Mouse (Mus musculus): ENCODE data around the gene Hinfp.
A peak's percentile ranks its signal among the peaks of the same experiment; 100 is the strongest.
"Not testable (repeated sequence)": the region's sequence is repeated elsewhere in the genome, so short reads cannot be mapped to it uniquely, and the experiment has no call there.

Gene Hinfp

DNA sequence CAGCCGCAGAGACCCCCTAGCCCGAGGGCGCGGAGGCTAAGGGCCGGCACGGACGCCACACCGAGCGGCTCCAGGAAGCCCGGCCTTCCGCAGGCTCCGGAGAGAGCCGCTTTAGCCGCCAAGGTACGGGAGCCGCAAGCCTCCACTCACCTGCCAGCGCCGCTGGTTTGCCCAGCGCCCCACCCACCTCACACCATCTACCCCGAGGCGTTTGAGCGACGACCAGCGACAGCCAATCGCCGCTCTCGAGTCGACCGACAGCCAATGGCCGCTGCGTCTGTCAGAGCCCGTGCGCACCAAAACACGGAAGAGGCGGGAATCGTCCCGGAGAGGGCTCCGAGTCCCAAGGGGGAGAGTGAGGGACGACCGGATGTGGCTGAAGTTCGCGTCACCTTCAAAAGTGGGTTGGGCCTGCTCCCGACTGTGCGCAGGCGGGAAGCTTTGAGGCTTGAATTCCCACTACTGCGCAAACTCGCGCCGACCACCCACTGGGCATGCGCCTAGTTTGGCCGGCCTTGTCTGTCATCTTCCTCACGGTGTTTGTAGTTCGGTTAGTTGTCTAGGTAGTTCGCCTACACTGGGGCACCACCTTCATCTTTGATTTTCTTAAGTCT is at the start of gene Hinfp:
Gene Hinfp (minus strand): TSS at position 206 of the 614 bp plus-strand sequence.
- DNase-seq = peak; percentile 99

DNA sequence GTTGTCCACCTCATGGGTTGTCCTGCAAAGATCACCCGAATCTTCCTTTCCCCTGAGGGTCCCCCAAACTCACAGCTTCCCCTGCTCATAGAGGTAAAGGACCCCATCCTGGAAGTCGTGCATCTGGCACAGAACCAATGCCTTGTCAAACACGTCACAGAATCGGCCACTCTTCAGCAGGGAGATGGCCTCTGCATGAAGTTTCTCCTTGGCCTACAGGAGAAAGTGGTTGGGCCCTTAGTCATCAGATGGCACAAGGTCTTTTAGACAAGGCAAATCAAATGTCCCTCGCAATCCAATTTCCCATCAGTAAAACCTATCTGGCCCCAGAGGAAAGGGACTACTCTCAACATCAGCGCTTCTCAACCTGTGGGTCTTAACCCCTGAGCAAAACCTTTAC is 47.7 kb upstream of the Hinfp start:
- no peak for DNase-seq

DNA sequence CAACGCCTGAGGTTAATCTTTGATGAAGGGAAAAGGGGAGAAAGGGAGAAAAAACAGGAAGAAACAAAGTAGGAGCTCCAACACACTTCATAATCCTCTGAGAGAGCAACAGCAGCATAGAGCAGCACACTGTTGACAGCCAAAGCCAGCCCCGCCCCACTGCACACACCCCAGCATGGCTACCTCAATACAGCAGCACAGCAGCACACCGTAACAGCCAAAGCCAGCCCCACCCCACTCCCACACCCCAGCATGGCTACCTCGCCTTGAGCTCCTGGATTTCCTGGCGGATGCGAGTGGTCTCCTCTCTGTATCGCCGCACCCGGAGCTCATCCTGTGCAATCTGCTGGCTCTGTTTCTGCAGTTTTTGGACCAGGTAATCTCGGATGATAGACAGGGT is 46.9 kb upstream of the Hinfp start:
- no peak for DNase-seq

DNA sequence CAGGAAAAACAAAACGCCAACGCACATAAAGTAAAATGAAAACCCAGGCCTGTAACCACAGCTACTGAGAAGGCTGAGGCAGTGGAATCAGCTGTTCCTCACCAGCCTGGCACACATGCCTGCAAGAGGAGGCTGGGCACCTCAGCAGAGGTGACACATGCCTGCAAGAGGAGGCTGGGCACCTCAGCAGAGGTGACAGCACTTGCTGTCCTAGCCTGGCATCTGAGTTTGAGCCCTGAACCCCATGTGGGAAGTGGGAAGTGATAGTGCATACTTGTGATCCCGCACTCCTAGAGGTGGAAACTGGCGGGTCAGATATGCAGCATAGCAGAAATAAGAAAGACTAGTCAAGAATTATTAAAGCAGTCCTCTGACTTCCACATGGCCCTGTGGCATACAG is 45.9 kb upstream of the Hinfp start:
- DNase-seq = no peak

DNA sequence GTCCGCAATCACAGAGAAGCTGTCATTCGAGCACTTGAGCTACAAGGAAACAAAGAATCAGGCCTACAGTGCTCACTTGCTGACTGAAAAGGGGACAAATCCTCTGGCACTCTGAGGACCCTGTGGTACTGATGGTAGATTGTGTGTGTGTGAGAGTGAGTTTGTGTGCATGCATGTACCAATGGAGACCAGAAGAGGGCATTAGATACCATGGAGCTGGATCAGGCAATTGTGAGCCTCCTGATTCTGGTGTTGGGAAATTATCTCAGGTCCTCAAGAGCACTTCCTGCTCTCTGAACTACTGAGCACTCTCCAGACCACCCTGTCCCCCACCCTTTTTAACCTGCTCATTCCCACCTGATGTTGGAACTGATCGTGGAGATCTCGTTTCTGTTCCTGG is 43.1 kb upstream of the Hinfp start:
- no peak for DNase-seq

- no peak for DNase-seq
Measured at GRCm38 (mm10) chr9:44347621-44348020, 42.1 kb upstream of the Hinfp start.

DNA sequence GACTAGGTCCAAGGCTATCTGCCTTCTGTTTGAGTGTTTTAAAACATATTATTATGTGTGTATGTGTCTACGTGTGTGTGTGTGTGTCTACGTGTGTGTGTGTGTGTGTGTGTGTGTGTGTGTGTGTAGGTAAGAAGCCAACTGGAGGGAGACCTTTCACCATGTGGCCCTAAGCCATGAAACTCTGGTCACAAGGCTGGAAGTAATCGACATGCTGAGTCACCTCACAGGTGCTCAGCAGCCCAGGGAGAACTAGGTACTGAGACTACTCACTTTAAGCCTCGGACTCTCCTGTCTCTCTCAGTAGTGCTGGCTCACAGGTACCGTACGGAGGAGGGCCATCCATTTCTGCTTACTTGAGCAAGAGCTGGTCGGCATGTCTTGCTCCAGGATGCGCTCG is 41.7 kb upstream of the Hinfp start:
- no peak for DNase-seq

- no peak for DNase-seq
Measured at GRCm38 (mm10) chr9:44345570-44346433, 40.3 kb upstream of the Hinfp start.

- peak; percentile 94 for DNase-seq
Measured at GRCm38 (mm10) chr9:44343781-44344421, 38.4 kb upstream of the Hinfp start, which contains the start of gene Hmbs. Hmbs (minus strand) TSS chr9:44344228.

GRCm38 (mm10) chr9:44343290-44343689 is 37.8 kb upstream of the Hinfp start:
- DNase-seq = no peak

DNA sequence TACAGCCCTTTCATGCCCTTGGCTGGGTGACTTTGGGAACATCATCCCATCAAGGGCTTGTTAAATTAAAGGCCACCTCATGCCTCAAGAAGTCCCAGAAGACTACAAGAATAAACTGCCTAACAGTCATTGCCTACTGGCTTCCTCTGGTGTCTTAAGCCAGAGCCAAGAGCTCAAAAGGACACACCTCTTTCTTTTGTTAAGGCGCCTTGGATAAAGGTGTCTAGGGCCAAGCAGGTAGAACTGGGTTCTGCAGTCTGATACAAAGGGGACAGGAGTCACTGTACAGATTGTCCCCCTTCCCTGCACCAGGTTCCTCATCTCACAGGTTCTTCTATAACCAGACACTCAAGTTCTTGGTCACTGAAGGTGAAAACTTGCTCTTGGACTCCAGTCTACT is 37.1 kb upstream of the Hinfp start:
- DNase-seq = no peak

DNA sequence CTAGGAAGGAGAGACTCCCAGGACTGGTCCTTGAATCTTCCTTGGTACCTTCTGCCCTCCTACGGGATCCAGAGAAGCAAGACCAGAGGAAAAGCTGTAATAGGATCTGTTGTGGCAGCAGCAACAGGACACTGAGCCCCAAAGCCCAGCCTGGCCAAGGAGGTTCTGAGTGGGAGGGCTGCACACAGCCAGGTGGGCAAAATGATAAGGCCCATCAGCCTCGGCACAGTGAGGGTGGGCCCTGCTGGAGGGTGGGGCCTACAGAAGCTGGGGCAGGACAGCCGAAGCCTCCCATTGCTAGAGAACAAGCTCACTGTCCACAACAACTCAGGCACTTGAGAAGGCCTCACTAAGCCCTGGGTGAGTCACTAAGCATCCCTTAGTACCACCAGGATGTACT is 36.7 kb upstream of the Hinfp start:
- DNase-seq = no peak

GRCm38 (mm10) chr9:44341487-44341886 is 36.0 kb upstream of the Hinfp start:
- no peak for DNase-seq

GRCm38 (mm10) chr9:44338574-44338973 is 33.1 kb upstream of the Hinfp start:
- no peak for DNase-seq

GRCm38 (mm10) chr9:44337436-44338169 is 32.1 kb upstream of the Hinfp start:
- DNase-seq = peak; percentile 32

- no peak for DNase-seq
Measured at GRCm38 (mm10) chr9:44336964-44337363, 31.5 kb upstream of the Hinfp start.

GRCm38 (mm10) chr9:44336513-44336912 is 31.0 kb upstream of the Hinfp start:
- not testable (repeated sequence) for DNase-seq

- DNase-seq = no peak
Measured at GRCm38 (mm10) chr9:44336093-44336406, 30.6 kb upstream of the Hinfp start.

DNA sequence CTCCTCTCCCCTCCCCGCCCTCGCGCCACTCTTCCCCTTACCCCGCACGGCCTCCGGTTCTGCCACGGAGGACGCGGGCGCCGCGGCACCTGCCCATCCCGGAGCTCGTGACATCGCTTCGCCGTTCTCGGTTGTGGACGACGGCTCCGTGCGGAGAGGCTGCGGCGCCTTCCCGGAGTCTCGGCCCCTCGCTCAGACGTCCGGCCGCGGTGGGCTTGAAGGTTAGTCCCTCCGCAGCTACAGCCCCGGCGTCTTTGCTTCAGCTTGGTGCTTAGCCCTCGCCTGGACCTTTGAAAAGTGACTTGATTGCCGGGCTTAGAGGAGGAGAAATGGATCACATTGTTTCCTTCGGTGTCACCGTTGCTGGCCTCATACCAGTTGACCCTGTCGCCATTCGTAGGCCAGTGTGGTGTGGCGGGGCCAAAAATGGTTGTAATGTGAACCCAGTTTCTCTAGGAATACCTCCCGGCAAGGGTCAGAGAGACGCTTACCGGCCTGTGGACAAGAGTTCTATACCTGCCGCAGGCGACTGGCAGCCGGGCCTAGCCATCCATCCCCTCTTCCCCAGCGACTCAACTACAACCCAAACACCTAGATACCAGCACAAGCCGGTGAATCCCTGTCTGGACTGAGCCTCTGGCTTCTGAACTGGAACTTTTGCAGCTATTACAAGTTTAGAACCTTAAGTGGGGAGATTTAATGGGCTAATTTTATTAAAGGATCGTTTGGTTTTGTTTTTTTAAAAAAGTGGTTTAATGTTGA is 30.0 kb upstream of the Hinfp start:
- peak; percentile 62 for DNase-seq

DNA sequence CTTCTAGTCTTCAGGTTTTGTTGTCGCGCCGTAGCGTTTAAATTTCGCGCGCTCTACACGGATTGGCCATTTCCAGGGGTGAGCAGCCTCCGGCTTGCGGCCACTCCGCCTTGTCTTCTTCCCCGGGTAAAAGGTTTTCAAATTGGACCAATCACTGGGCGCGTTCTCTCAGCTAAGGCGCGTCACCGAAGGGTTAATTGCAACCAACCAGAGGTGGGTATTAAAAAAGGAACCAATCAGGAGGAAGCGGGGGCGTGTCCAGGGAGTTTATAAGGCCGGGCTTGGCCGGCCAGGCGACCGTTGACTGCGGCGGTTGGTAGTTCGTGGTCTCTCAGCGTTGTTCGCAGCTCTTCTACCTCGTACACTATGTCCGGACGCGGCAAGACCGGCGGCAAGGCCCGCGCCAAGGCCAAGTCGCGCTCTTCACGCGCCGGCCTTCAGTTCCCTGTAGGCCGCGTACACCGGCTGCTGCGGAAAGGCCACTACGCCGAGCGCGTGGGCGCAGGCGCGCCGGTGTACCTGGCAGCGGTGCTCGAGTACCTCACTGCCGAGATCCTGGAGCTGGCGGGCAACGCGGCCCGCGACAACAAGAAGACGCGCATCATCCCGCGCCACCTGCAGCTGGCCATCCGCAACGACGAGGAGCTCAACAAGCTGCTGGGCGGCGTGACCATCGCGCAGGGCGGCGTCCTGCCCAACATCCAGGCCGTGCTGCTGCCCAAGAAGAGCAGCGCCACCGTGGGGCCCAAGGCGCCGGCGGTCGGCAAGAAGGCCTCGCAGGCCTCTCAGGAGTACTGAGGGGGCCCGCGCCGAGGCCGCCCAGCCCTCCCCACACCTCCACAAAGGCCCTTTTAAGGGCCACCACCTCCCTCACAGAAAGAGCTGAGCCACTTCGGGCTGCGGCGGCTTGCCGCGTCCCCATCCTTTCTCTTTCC is 29.2 kb upstream of the Hinfp start, which contains the start of gene H2afx:
Gene H2afx (plus strand): TSS at position 299 of the 935 bp plus-strand sequence.
- DNase-seq = peak; percentile 99
